Mouse (Mus musculus) hindbrain, embryonic 11.5 days (tissue): ENCODE results near the gene Fhdc1. TPM values are rescaled to one million over a fixed set of nuclear protein-coding genes. Genes with fewer than 3 reads are reported as not detected.

ENCODE experiments used
- ATAC-seq: fragments of 200-750 bp; cut with Nextera tagmentation; 2 replicates; pipeline ENCODE4 v1.8.0; 2017; ENCODE audit warnings: mild to moderate bottlenecking, moderate TSS enrichment, moderate library complexity; ENCODE audit not compliant: low FRiP score
- DNase-seq: peaks from one replicate; pipeline ENCODE4 v3.0.0-alpha.2; 2015; ENCODE audit warnings: low spot score
- H3K27ac ChIP-seq: fragments of 300-500 bp; sonication (generic); 2 replicates; pipeline ENCODE4 v1.5.1; 2014; ENCODE audit warnings: mild to moderate bottlenecking, low read depth, low read length
- H3K27me3 ChIP-seq: fragments of 300-500 bp; sonication (generic); 2 replicates; pipeline ENCODE4 v1.6.1; 2014; ENCODE audit warnings: mild to moderate bottlenecking, low read length, moderate library complexity, mixed read lengths; ENCODE audit not compliant: control insufficient read depth, insufficient read depth
- H3K36me3 ChIP-seq: fragments of 300-500 bp; sonication (generic); 2 replicates; pipeline ENCODE4 v1.6.1; 2014; ENCODE audit warnings: mild to moderate bottlenecking, low read length, moderate library complexity, mixed read lengths; ENCODE audit not compliant: control insufficient read depth, insufficient read depth
- H3K4me1 ChIP-seq: fragments of 300-500 bp; sonication (generic); replicated peaks from 2 replicates; pipeline ENCODE4 v1.6.1; 2014; ENCODE audit warnings: low read length, mixed read lengths; ENCODE audit not compliant: control insufficient read depth, insufficient read depth
- H3K4me2 ChIP-seq: fragments of 300-500 bp; sonication (generic); replicated peaks from 2 replicates; pipeline ENCODE4 v1.6.1; 2014; ENCODE audit warnings: mild to moderate bottlenecking, low read depth, low read length
- H3K4me3 ChIP-seq: fragments of 300-500 bp; sonication (generic); 2 replicates; pipeline ENCODE4 v1.5.1; 2014; ENCODE audit warnings: low read depth, low read length
- H3K9ac ChIP-seq: fragments of 300-500 bp; sonication (generic); 2 replicates; pipeline ENCODE4 v1.6.1; 2014; ENCODE audit warnings: low read depth, low read length
- H3K9me3 ChIP-seq: fragments of 300-500 bp; sonication (generic); 2 replicates; pipeline ENCODE4 v1.6.1; 2016; ENCODE audit warnings: low read length; ENCODE audit not compliant: control insufficient read depth
- WGBS: fragments of 180-500 bp; shearing (Covaris S2); extraction: QIAGEN DNeasy Blood & Tissue Kit; methylation state at CpG from one replicate; pipeline ENCODE4 v1.1.7; 2014; 5-methylcytosine and 5-hydroxymethylcytosine counted together
- polyA plus RNA-seq: library from polyadenylated mRNA; unstranded; fragments of >200 nt; fragmentation: Nextera tagmentation; extraction: Ambion mirVana; gene quantifications from 2 replicates; pipeline ENCODE4 v1.2.1, GENCODE M21; 2014

Fhdc1 gene
- polyA plus RNA-seq, 1 experiment from 2014 or later = 3.3 TPM

DNA sequence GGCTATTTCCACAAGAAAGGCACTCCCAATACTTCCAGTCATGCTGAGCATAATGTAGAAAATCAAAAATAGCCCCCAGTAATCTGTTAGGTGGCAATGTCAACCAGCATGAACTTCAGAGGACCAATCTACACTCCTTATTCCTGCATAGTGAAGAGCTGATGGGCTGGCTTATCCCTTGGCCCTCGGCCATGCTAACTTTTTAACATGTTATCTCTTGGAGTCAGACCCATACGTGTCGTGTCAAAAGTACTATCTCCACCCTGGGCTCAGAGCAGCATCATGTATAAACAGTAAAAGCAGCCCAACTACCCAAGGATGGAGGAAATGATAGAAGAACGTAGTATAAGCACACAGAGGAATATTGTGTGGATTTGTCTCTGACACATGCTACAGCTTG lies 9.1 kb downstream of the Fhdc1 start:
- H3K4me2 ChIP-seq = no peak overlapping the region
- no peak overlapping the region for H3K27ac ChIP-seq
- H3K9me3 ChIP-seq = no peaks in the 10 kb centered on the region
- H3K4me1 ChIP-seq = no peaks in the 10 kb centered on the region
- H3K36me3 ChIP-seq = no peaks in the 10 kb centered on the region
- H3K9ac ChIP-seq = no peak overlapping the region
- DNase-seq = no peak
- H3K27me3 ChIP-seq = no peaks in the 10 kb centered on the region
- ATAC-seq = no peak
- WGBS = 93% methylated on average over 4 of the region's 4 CpGs
- H3K4me3 ChIP-seq = no peak overlapping the region

DNA sequence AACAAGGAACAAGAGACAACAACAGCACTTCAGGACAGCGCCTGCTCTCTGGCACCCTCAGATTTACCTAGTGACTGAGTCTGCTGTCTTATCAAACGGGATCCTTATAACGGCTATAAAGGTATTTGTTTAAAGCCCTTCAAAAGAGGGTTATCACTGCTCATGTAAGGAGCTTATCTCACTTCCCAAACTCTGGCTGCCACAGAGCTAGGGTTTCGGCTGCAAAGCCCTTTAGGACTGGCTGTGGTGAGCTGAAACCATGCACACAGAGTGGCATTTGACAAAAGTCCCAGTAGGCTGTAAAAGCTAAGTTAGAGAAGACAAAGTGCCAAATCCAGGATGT lies 12.1 kb downstream of the Fhdc1 start:
- ATAC-seq (no peak), DNase-seq (no peak)
- Histone ChIP-seq H3K27ac (no peak overlapping the region), H3K4me3 (no peak overlapping the region), H3K36me3 (no peaks in the 10 kb centered on the region), H3K4me2 (no peak overlapping the region), H3K9me3 (no peaks in the 10 kb centered on the region), H3K27me3 (no peaks in the 10 kb centered on the region), H3K4me1 (no peaks in the 10 kb centered on the region), H3K9ac (no peak overlapping the region)
- WGBS = 56% methylated on average over 4 of the region's 4 CpGs

DNA sequence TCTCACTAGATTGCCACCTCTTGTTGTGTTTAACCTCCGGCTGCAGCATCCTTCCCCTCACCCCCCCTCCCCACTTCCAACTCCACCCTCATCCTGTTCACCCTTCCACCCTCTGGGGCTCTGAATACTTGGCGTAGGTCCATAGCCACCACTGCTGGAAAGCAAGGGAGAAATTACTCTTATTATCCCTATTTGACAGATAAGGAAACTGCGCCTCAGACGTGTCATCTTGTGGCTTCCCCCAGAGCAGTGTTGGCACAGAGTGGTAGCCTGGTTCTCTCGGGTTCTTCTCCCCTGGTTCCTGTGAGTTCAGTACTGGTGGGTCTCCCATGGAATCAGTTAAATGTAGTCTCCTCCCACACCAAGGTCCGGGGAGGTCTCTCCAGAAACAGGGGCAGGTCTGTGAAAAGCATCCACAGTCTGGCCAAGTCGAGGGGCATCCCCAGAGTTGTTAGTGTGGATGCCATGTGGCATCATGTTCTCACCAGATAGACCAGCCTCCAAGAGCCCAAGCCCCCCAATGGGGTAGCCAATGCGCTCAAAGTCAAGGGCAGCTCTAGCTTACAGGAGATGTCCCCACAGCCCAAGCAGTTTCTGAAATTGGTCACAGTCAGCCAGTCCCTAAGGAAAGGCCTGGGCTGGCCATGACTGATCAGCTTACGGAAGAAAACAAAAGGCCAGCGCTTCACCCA lies 12.7 kb downstream of the Fhdc1 start:
- no peaks in the 10 kb centered on the region for H3K4me1 ChIP-seq
- no peak overlapping the region for H3K27ac ChIP-seq
- H3K9ac ChIP-seq = no peak overlapping the region
- no peak for DNase-seq
- no peaks in the 10 kb centered on the region for H3K36me3 ChIP-seq
- H3K27me3 ChIP-seq = no peaks in the 10 kb centered on the region
- H3K4me2 ChIP-seq = no peak overlapping the region
- no peak for ATAC-seq
- no peak overlapping the region for H3K4me3 ChIP-seq
- 65% methylated on average over 10 of the region's 10 CpGs for WGBS
- H3K9me3 ChIP-seq = no peaks in the 10 kb centered on the region

DNA sequence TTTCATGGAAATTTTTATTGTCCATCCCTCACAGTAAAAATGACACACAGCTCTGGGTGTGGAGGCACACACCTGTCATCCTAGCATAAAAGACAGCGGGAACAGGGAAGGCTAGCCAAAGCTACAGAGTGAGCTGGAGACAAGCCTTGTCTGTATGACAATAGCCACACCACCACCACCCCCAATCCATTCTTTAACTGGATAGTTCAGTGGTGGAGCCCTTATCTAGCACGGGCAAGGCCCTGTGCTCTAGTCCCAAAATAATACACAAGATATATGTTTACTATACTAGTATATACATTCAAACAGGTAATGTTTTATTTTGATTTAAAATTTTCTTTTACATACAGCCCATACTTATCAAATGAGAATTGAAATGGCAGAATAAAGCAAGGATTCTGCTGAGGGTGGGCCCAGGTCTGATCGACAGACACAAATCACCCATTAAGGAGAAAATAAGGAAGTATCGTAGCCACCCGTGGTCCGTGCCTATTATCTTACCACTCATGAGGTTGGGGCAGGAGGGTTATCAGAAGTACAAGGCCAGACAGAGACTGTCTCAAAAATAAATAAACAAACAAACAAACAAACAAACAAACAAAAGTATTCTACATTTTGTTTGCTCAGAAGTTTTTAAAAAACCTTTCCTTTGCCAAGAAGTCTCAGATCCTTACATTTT lies 14.3 kb downstream of the Fhdc1 start:
- Histone ChIP-seq H3K4me2 (no peak overlapping the region), H3K9me3 (no peaks in the 10 kb centered on the region)
- WGBS = 77% methylated on average over 6 of the region's 6 CpGs

DNA sequence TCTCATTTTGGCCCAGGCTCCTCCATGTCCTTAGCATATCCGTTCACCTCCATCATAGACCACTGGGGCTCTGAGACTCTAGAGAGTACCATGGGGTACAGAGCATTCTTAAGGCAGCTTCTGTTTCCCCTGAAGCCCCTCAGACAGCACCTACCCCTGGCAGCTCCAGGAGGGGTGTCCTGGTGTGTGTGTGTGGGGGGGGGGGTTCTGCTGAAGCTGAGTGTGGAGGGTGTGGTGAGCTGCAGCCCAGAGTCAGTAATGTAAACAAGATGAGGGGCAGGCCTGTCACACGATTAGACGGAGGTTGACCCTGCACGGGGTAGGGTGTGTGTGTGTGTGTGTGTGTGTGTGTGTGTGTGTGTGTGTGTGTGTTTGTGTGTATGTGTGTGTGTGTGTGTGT lies 18.5 kb downstream of the Fhdc1 start:
- H3K9me3 ChIP-seq = no peaks in the 10 kb centered on the region
- ATAC-seq = 0 out of 2 replicates have a peak, but pooled peaks have one; percentile 30
- H3K36me3 ChIP-seq = no peaks in the 10 kb centered on the region
- no peaks in the 10 kb centered on the region; the same call in 1 of the 2 replicates for H3K4me1 ChIP-seq
- no peak overlapping the region for H3K27ac ChIP-seq
- H3K4me2 ChIP-seq = no peak overlapping the region
- WGBS = 18% methylated on average over 4 of the region's 4 CpGs
- no peak for DNase-seq
- H3K27me3 ChIP-seq = no peaks in the 10 kb centered on the region; the same call in 1 of the 2 replicates
- H3K9ac ChIP-seq = no peak overlapping the region
- no peak overlapping the region for H3K4me3 ChIP-seq

More for the DNA sequence above, 14.3 kb downstream of the Fhdc1 start:
- DNase-seq (no peak), ATAC-seq (no peak)
- Histone ChIP-seq H3K9ac (no peak overlapping the region), H3K4me1 (no peaks in the 10 kb centered on the region; the same call in 1 of the 2 replicates), H3K36me3 (no peaks in the 10 kb centered on the region), H3K4me3 (no peak overlapping the region), H3K27me3 (no peaks in the 10 kb centered on the region), H3K27ac (no peak overlapping the region)

DNA sequence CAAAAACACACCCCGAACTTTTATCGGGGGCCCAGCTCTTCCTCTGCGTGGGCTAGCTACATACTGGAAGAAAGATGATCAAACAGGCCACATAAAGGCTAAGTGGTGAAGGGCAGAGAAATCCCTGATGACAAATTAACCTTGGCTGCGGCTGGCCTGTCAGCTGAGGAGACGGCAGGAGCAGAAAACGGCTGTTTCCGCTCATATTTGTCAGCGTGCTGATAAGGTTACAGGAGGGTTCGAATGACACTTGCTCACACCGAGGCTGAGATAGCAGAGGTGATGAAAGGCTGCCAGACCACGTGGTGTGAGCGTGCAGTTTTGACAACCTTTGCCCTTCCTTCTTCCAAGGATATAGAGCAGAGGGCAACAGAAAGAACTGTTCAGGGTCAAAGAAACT lies 19.3 kb downstream of the Fhdc1 start:
- H3K4me3 ChIP-seq = no peak overlapping the region
- H3K36me3 ChIP-seq = no peaks in the 10 kb centered on the region
- ATAC-seq (no peak), DNase-seq (peak; percentile 22)
- H3K9me3 ChIP-seq = no peaks in the 10 kb centered on the region
- H3K27ac ChIP-seq = no peak overlapping the region
- WGBS = 31% methylated on average over 12 of the region's 12 CpGs
- H3K27me3 ChIP-seq = no peaks in the 10 kb centered on the region; the same call in 1 of the 2 replicates
- no peak overlapping the region for H3K4me2 ChIP-seq
- H3K9ac ChIP-seq = no peak overlapping the region
- no peaks in the 10 kb centered on the region; the same call in 1 of the 2 replicates for H3K4me1 ChIP-seq

DNA sequence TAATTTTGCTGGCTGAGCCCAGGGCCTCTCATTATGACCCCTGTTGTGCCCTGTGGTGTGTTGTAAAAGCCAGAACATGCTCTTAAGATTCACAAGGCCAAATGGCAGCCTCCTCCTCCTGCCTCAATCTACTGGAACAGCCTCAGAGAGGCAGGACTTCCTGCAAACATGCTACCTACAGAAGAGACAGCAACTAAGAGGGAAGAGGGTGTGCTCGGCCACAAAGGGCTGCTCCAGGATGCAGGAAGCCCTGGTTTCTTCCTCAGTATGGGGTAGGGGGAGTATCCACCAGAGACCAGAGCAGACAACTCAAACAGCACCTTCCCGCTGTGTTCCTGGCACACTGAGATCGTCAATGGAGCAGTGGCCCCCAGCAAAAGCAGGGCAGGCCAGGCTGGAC lies 19.7 kb downstream of the Fhdc1 start:
- ATAC-seq (no peak), DNase-seq (no peak)
- no peak overlapping the region for H3K4me2 ChIP-seq
- WGBS = 26% methylated on average over 3 of the region's 3 CpGs
- no peaks in the 10 kb centered on the region for H3K9me3 ChIP-seq
- no peak overlapping the region for H3K4me3 ChIP-seq
- H3K27me3 ChIP-seq = no peaks in the 10 kb centered on the region; the same call in 1 of the 2 replicates
- H3K27ac ChIP-seq = no peak overlapping the region
- H3K4me1 ChIP-seq = no peaks in the 10 kb centered on the region; the same call in 1 of the 2 replicates
- H3K36me3 ChIP-seq = no peaks in the 10 kb centered on the region
- no peak overlapping the region for H3K9ac ChIP-seq

DNA sequence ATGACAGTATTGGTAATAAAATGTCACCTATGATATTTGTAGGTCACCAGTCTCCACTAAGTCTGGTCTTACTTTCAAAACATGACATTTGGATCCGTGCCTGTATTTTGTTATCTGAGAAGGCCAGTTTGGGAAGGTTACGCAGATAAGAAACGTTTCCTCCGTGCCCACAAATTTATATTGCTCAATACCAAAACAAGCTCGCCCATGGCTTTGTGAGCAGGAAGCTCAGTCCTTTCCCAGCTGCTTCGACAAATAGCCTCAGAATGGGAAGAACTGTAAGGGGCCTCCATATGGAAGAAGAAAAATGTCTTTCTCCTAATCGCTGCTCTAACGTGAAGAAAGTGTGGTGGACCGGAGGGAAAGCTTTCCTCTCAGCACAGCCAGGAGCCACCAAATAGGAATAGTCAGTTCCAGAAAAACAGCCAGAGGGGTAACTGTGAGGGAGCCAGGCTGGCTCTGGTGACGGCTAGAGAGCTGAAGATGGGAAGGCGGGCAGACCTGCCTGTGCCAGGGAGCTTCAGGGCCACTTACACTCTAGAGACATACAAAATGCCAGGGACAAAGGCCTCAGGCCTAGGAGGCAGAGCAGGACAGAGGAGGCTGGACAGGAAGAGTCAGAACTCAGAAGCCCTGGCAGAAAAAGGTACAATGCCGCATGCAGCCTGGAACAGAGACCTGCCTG lies 24.4 kb downstream of the Fhdc1 start:
- no peak overlapping the region for H3K9ac ChIP-seq
- WGBS = 84% methylated on average over 12 of the region's 12 CpGs
- H3K27ac ChIP-seq = no peak overlapping the region
- H3K4me3 ChIP-seq = no peak overlapping the region
- no peaks in the 10 kb centered on the region for H3K4me1 ChIP-seq
- ATAC-seq (no peak), DNase-seq (no peak)
- H3K9me3 ChIP-seq = no peaks in the 10 kb centered on the region
- H3K36me3 ChIP-seq = no peaks in the 10 kb centered on the region
- H3K27me3 ChIP-seq = no peaks in the 10 kb centered on the region; the same call in 1 of the 2 replicates
- H3K4me2 ChIP-seq = no peak overlapping the region
